Mouse (Mus musculus) kidney, postnatal 14 days (tissue): ENCODE results near the gene Dazap1.

Source experiments
- DNase-seq: peaks from one replicate; pipeline ENCODE4 v3.0.0; 2022; ENCODE audit warnings: mixed read lengths

The Dazap1 gene

GRCm38 (mm10) chr10:80300672-80301181 is 39.4 kb downstream of the Dazap1 start:
- DNase-seq = no peak

- DNase-seq = no peak
These were observed 40.2 kb downstream of the Dazap1 start for GRCm38 (mm10) chr10:80301256-80302081.

- no peak for DNase-seq
These were observed 40.7 kb downstream of the Dazap1 start for GRCm38 (mm10) chr10:80302082-80302355.

- DNase-seq = peak; percentile 85
These were observed 41.2 kb downstream of the Dazap1 start for GRCm38 (mm10) chr10:80302471-80302881.

GRCm38 (mm10) chr10:80304458-80304857 is 43.2 kb downstream of the Dazap1 start:
- DNase-seq = no peak

- DNase-seq = peak; percentile 53
These were observed 43.6 kb downstream of the Dazap1 start for GRCm38 (mm10) chr10:80304862-80305261.

GRCm38 (mm10) chr10:80311560-80311959 is 50.3 kb downstream of the Dazap1 start:
- DNase-seq = no peak

GRCm38 (mm10) chr10:80312586-80313504 is 51.6 kb downstream of the Dazap1 start:
- DNase-seq = no peak

GRCm38 (mm10) chr10:80313627-80314201 is 52.4 kb downstream of the Dazap1 start:
- no peak for DNase-seq

- DNase-seq = no peak
These were observed 53.3 kb downstream of the Dazap1 start for GRCm38 (mm10) chr10:80314494-80315001.

GRCm38 (mm10) chr10:80315315-80315714 is 54.0 kb downstream of the Dazap1 start:
- no peak for DNase-seq

GRCm38 (mm10) chr10:80316359-80316781 is 55.1 kb downstream of the Dazap1 start:
- DNase-seq = no peak

GRCm38 (mm10) chr10:80317011-80317410 is 55.7 kb downstream of the Dazap1 start:
- no peak for DNase-seq

- DNase-seq = peak; percentile 95
These were observed 59.1 kb downstream of the Dazap1 start, which contains the start of gene 2310011J03Rik for GRCm38 (mm10) chr10:80320340-80320760. Gene 2310011J03Rik (minus strand): TSS chr10:80320537.

GRCm38 (mm10) chr10:80321014-80321669 is 59.9 kb downstream of the Dazap1 start:
- DNase-seq = no peak

- no peak for DNase-seq
These were observed 60.6 kb downstream of the Dazap1 start for GRCm38 (mm10) chr10:80321670-80322581.

- DNase-seq = peak; percentile 40
These were observed 61.5 kb downstream of the Dazap1 start for GRCm38 (mm10) chr10:80322811-80323211.

- DNase-seq = peak; percentile 85
These were observed 62.2 kb downstream of the Dazap1 start for GRCm38 (mm10) chr10:80323261-80324119.

GRCm38 (mm10) chr10:80324120-80325037 is 63.1 kb downstream of the Dazap1 start:
- no peak for DNase-seq
